Mouse (Mus musculus): ENCODE results near the gene Shroom4.
"Not testable (repeated sequence)": the region's sequence is repeated elsewhere in the genome, so short reads cannot be mapped to it uniquely, and the experiment has no call there.

Gene Shroom4

DNA sequence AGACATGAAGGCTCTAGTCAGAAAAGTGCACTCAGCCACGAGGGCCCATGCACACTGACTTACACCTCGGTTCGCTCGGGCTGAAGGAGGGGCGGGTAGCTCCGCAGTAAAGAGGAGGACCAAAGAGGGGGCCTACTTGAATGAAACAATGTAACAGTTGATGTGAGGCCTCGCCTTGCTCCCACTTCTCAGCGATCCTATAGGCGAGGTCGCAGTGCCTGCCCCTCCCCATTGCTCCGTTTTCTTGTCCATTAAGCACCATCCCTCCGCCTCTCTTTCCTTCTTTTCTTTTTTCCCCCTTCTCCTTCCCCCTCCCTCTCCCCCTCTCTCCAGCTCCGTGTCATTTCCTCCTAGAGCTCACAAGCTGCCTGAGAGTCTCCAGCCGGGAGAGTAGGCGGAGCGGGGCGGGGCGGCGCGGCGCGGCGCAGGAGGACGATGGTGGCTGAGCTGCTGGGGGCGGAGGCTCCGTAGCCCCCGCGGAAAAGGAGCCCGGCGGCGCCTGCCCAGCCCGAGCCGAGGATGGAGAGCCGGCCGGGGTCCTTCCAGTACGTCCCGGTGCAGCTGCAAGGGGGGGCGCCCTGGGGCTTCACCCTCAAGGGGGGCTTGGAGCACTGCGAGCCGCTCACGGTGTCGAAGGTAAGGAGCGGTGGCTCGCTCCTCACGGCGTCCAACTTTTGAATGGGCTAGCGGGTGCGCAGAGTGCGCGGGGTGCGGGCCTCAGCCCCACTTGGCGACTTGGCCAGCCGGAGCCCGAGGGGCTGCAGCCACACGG lies at the start of gene Shroom4:
Gene Shroom4, plus strand, starts transcription at position 229 of the 772 bp plus-strand sequence.
- peak; percentile 64 for DNase-seq (ENCODE audit: low read depth, low spot score)

GRCm38 (mm10) chrX:6356876-6357275 lies 42.8 kb upstream of the Shroom4 start:
- DNase-seq (ENCODE audit: low read depth, low spot score): no peak

DNA sequence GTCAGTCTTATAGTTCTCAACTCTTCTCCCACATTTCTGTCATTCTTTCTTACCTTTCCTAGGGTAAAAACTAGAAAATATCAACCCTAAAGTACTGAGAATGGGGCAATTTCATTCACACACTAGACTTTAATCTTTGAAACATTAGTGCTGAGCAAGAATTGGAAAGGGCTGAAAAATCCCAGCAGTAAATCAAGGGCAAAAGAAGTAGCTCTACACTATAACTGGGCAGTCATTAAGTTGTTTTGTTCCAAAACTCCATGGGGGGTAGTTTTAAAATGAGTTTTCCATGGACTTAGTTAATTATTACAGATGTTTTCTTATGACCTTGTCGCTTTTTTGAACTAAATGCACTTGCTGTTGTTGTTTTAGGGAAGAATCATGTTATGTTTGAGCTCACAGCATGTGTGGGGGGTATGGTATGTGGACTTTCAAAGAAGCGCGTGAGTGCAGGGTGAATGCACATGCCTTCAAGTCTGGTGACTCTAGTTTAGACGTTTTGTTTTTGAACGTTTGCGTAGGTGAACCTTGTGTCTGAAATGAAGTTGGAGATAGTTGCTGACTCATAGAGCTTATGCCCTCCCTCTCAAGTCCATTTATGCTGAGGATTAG lies 42.0 kb upstream of the Shroom4 start:
- no peak for DNase-seq (ENCODE audit: low read depth, low spot score)

DNA sequence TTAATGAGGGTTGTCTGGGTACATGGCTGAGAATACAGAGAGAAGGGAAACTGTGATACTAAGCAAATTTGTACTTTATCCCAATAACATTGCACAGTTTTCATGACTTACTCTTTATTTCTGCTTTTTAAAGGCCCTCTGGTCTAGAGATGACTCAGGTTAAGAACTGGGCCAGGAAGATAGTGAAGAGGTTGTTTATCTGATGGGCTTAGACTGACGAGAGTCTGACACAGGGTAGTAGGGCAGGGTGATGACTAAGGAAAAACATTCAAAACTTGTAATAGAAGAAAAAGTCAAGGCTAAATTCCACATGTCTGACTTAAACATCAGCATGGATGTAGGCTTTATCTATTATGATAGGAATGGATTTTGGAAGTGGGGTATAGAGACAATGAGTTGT lies 30.8 kb upstream of the Shroom4 start:
- no peak for DNase-seq (ENCODE audit: low read depth, low spot score)

- no peak for DNase-seq (ENCODE audit: low read depth, low spot score)
Observed at GRCm38 (mm10) chrX:6370706-6371105, 28.9 kb upstream of the Shroom4 start.

- DNase-seq (ENCODE audit: low read depth, low spot score): no peak
Observed at GRCm38 (mm10) chrX:6393861-6394260, 5.8 kb upstream of the Shroom4 start.

DNA sequence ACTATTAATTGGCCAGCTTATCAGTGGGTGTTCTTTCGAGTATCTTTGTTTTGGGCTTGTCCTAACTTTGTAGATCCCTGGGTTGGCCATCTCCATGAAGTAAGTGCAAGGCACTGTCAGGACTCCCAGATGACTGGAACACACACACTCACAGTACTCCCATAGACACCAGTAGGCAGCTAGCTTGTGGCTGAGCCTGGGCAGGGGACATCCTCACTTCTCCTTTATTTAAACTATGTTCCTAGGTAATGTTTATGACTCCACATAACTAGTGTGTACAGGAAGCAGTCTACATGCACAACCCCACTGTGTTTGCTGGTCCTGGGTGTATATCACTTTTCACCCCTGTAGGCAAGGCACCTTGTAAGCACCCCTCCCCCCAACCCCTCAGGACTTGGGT lies 461 bp upstream of the Shroom4 start:
- DNase-seq (ENCODE audit: low read depth, low spot score): no peak

DNA sequence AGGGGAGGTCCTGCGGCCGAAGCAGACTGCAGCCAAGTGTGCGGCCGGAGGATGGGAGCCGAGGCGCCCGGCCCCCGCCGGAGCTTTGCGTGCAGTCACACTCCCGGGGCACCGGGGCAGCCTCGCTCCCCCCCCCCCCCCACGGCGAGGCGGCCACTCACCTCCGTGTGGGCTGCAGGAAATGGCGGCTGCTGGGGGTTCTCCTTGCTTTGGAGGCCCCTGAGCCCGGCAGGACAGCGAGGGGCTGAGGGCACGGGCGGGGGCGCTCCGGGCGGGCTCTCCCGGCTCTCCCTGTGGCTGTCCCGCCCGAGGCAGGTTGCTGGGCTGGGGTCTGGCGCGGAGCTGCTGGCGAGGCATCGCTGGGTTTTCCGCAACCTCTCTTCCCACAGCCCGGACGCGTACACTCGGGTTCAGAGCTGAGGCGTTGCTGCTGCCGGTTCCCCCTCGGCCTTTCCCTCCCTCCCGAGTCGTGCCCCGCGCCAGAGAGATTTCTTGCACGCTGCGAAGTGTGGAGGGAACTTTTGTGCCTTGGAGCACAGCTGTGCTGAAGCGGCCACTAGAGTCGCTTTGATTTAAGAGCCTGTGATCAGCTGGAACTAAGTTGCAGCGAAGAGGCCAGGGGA lies 855 bp downstream of the Shroom4 start:
- no peak for DNase-seq (ENCODE audit: low read depth, low spot score)

GRCm38 (mm10) chrX:6402921-6403320 lies 3.3 kb downstream of the Shroom4 start:
- no peak for DNase-seq (ENCODE audit: low read depth, low spot score)

- no peak for DNase-seq (ENCODE audit: low read depth, low spot score)
Observed at GRCm38 (mm10) chrX:6409114-6409513, 9.5 kb downstream of the Shroom4 start.

DNA sequence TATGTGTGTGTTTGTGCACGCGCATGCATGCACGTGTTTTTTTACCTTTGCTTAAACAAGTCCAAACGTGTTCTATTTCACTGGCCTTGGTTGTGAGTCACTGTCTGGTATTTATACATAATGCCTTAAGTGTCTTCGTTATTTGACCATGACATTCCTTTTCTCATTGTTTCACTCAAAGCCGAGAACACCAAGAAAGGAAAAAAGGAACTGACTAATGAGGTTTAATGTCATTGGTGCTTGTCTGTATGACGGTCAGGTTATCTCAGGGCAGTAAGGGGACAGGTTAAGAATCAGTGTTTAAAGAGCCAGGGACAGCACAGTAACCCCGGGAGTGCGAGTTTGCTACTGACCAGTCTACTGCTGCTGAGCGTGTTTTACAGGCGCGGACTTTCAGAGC lies 15.8 kb downstream of the Shroom4 start:
- no peak for DNase-seq (ENCODE audit: low read depth, low spot score)

DNA sequence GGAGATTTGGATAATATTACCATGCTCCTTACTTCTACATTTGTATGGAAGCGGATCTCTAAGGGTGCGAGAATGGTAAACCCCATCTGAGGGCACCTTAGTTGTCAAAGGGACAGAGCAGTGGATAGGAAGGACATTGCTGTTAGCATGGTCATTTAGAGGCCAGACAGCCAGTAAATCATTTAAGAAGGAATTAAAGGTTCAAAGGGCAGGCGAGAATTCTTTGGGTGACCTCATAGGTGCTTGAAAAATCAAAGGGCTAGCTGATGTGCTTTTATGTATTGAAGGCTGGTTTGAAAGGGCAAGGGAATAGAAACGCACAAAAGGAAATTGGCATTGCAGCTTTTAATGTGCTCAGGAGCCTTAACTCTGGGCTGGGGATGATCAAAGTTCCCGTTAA lies 16.3 kb downstream of the Shroom4 start:
- DNase-seq (ENCODE audit: low read depth, low spot score): no peak

- DNase-seq (ENCODE audit: low read depth, low spot score): no peak
Observed at GRCm38 (mm10) chrX:6418140-6418539, 18.5 kb downstream of the Shroom4 start.

GRCm38 (mm10) chrX:6435260-6435659 lies 35.6 kb downstream of the Shroom4 start:
- no peak for DNase-seq (ENCODE audit: low read depth, low spot score)

DNA sequence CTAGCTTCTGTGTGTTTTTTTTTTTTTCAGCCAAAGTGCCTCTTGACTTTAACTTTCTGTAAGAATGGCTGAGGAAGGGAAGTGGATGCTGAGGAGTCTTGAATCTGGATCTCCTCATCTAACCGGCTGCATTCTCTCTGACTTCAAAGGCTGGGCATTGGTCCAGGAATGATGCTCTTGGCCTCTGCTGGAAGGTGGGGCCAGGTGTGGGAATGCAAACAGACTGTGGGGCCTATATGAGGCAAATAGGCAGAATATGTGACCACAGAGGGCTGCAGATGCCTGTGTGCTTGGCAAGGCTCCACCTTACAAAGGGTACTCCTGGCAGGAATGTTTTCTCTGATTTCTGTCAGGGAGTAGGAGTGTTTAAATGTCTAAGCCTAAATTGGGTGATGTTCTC lies 46.8 kb downstream of the Shroom4 start:
- no peak for DNase-seq (ENCODE audit: low read depth, low spot score)

- DNase-seq (ENCODE audit: low read depth, low spot score): no peak
Observed at GRCm38 (mm10) chrX:6448001-6448400, 48.3 kb downstream of the Shroom4 start.

- DNase-seq (ENCODE audit: low read depth, low spot score): no peak
Observed at GRCm38 (mm10) chrX:6453220-6453619, 53.6 kb downstream of the Shroom4 start.

- not testable (repeated sequence) for DNase-seq (ENCODE audit: low read depth, low spot score)
Observed at GRCm38 (mm10) chrX:6469251-6469650, 69.6 kb downstream of the Shroom4 start.

GRCm38 (mm10) chrX:6472563-6472962 lies 72.9 kb downstream of the Shroom4 start:
- not testable (repeated sequence) for DNase-seq (ENCODE audit: low read depth, low spot score)

DNA sequence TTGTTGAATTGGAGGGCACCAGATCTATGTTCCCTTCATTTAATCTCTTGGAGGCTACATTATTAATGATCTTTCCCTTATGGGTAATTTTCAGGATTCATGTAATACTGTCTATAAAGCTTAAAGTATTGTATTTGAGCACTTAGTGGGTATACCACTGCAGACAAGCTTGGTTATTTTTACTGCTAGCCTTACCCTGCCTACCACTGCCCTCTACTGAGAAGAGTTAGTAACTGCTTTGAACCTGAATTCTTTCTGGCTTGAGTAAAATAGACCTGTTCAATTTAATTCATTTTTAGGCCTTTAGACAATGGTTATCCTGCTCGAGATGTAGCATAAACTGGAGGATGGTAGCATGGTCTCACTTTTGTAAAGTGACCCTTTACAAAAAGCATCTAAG lies 75.5 kb downstream of the Shroom4 start:
- DNase-seq (ENCODE audit: low read depth, low spot score): no peak

DNA sequence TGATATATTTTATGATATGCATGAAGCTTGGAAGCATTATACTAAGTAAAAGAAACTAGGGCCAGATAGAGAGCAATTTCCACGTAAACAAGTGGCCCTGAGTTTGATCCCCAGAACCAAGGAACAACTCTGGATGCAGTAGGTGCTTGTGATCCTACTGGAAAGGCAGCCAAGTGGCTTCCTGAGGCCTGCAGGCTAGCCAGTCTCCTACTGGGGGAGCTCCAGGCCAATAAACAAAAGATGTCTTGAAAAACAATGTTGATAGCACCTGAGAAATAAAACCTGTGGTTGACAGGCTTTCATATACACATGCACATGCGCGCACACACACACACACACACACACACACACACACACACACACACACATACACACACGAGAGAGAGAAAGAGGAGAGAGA lies 82.6 kb downstream of the Shroom4 start:
- no peak for DNase-seq (ENCODE audit: low read depth, low spot score)

- DNase-seq (ENCODE audit: low read depth, low spot score): no peak
Observed at GRCm38 (mm10) chrX:6483817-6484216, 84.2 kb downstream of the Shroom4 start.

DNA sequence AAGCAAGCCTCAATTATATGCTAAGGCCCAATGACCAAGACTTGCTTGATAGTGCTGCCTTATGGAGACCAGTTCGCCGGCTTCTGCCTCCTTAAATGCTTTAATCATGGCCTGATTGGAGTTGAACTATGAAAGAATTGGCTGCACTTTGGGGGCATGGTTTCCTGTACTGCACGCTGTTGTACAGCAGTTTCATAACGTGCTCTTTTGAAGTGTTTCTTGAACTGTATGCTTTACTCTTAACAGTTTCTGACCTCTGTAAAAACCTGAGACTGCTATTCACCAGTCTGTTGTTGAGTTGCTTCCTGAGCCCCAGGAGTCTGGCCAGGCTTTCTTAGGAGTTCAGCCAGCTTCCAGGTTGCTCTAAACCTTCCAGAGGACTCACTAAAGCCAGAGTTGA lies 90.8 kb downstream of the Shroom4 start:
- DNase-seq (ENCODE audit: low read depth, low spot score): no peak

All from brain, embryonic 18.5 days (tissue).